Mouse (Mus musculus) cerebellum, adult 2 months (tissue): ENCODE data around the gene Pde10a. TPM values are rescaled to one million over a fixed set of nuclear protein-coding genes. Genes with fewer than 3 reads are reported as not detected.
A peak's percentile ranks its signal among the peaks of the same experiment; 100 is the strongest.

Experiments
- DNase-seq, 2 experiments: peaks; one replicate each; pipeline ENCODE4 v3.0.0; 2021
- H3K27ac ChIP-seq: fragments of 200-500 bp; 2 replicates; pipeline ENCODE4 v1.5.1; 2012; ENCODE audit warnings: low read length, control low read depth, inconsistent platforms; ENCODE audit not compliant: insufficient read depth
- H3K27me3 ChIP-seq: fragments of 200-500 bp; 2 replicates; pipeline ENCODE4 v1.6.1; 2012; ENCODE audit warnings: inconsistent platforms, mild to moderate bottlenecking, low read length, moderate library complexity; ENCODE audit not compliant: control insufficient read depth, insufficient read depth
- H3K4me1 ChIP-seq: fragments of 200-500 bp; 2 replicates; pipeline ENCODE4 v1.6.1; 2011; ENCODE audit warnings: low read length; ENCODE audit not compliant: control insufficient read depth, insufficient read depth
- H3K4me3 ChIP-seq: fragments of 200-500 bp; replicated peaks from 2 replicates; pipeline ENCODE3; 2011; ENCODE audit warnings: mild to moderate bottlenecking, low read depth, low read length, control low read depth; ENCODE audit not compliant: insufficient read depth
- CTCF ChIP-seq: fragments of 200-500 bp; IDR thresholded peaks from 2 replicates; pipeline ENCODE4 v1.5.1; 2011; ENCODE audit warnings: low read depth, mild to moderate bottlenecking, control low read depth, low read length, moderate library complexity, borderline replicate concordance; ENCODE audit not compliant: insufficient read depth
- POLR2A ChIP-seq: fragments of 200-500 bp; IDR thresholded peaks from 2 replicates; pipeline ENCODE4 v1.6.1; 2011; ENCODE audit warnings: low read length, control low read depth, borderline replicate concordance; ENCODE audit not compliant: insufficient read depth
- WGBS: fragments of 180-500 bp; shearing (Covaris S2); methylation state at CpG from one replicate; pipeline ENCODE4 v1.1.7; 2018; 5-methylcytosine and 5-hydroxymethylcytosine counted together
- polyA plus RNA-seq: library from polyadenylated mRNA; depleted of rRNA; stranded (reverse); fragments of >200 nt; gene quantifications from 2 replicates; pipeline ENCODE4 v1.2.3, GENCODE M21; 2012

Gene Pde10a
- polyA plus RNA-seq, 1 experiment: 40.9 TPM

GRCm38 (mm10) chr17:8983576-8983975, 458.4 kb downstream of the Pde10a start:
- peaks cover 13% of the 10 kb centered on the region for H3K4me1 ChIP-seq
- no peaks in the 10 kb centered on the region for H3K27me3 ChIP-seq
- WGBS: 58% methylated on average over 2 of the region's 2 CpGs
- H3K27ac ChIP-seq: no peak overlapping the region
- no peak overlapping the region for H3K4me3 ChIP-seq
- TF ChIP-seq CTCF (no peak), POLR2A (no peak)
- no peak for DNase-seq

- Histone ChIP-seq H3K4me1 (peaks cover 13% of the 10 kb centered on the region), H3K4me3 (no peak overlapping the region), H3K27me3 (no peaks in the 10 kb centered on the region), H3K27ac (no peak overlapping the region)
- WGBS: 6% methylated on average over 5 of the region's 5 CpGs
- peak; percentile 64 to 79 for DNase-seq
- TF ChIP-seq POLR2A: no peak
- TF ChIP-seq CTCF: no peak
These were observed 460.5 kb downstream of the Pde10a start for GRCm38 (mm10) chr17:8985714-8986113.

- no peak overlapping the region for H3K27ac ChIP-seq
- TF ChIP-seq POLR2A: no peak
- no peak for TF ChIP-seq CTCF
- H3K4me1 ChIP-seq: peaks cover 13% of the 10 kb centered on the region
- no peak overlapping the region for H3K4me3 ChIP-seq
- WGBS: 24% methylated on average over 2 of the region's 2 CpGs
- no peaks in the 10 kb centered on the region for H3K27me3 ChIP-seq
- peak in 1 of 2 experiments; percentile 53 for DNase-seq
These were observed 461.4 kb downstream of the Pde10a start for GRCm38 (mm10) chr17:8986551-8986950.

- WGBS: 70% methylated on average over 5 of the region's 5 CpGs
- Histone ChIP-seq H3K4me3 (no peak overlapping the region), H3K27me3 (no peaks in the 10 kb centered on the region), H3K4me1 (peaks cover 13% of the 10 kb centered on the region), H3K27ac (no peak overlapping the region)
- peak in 1 of 2 experiments; percentile 18 for DNase-seq
- no peak for TF ChIP-seq POLR2A
- no peak for TF ChIP-seq CTCF
These were observed 462.2 kb downstream of the Pde10a start for GRCm38 (mm10) chr17:8987369-8987768.

GRCm38 (mm10) chr17:8988119-8988807, 463.1 kb downstream of the Pde10a start, which contains the start of gene 1700010I14Rik:
Gene 1700010I14Rik, plus strand, starts transcription at chr17:8988333.
- peak; percentile 60 to 61 for DNase-seq
- Histone ChIP-seq H3K27me3 (no peaks in the 10 kb centered on the region), H3K4me3 (no peak within 1 kb of the TSS), H3K4me1 (peaks cover 13% of the 10 kb centered on the region), H3K27ac (no peak within 1 kb of the TSS)
- 17% methylated on average over 13 of the region's 13 CpGs for WGBS
- TF ChIP-seq CTCF (peak; percentile 28; the same call in 1 of the 2 replicates), POLR2A (no peak)

- no peak overlapping the region for H3K4me3 ChIP-seq
- WGBS: 48% methylated on average over 8 of the region's 8 CpGs
- H3K27ac ChIP-seq: no peak overlapping the region
- H3K4me1 ChIP-seq: peaks cover 7% of the 10 kb centered on the region; the same call in 1 of the 2 replicates
- no peak; the same call in 1 of the 2 replicates for TF ChIP-seq CTCF
- no peak for TF ChIP-seq POLR2A
- DNase-seq: no peak
- no peaks in the 10 kb centered on the region for H3K27me3 ChIP-seq
These were observed 466.0 kb downstream of the Pde10a start for GRCm38 (mm10) chr17:8991160-8991559.

GRCm38 (mm10) chr17:8995344-8995743, 470.2 kb downstream of the Pde10a start:
- Histone ChIP-seq H3K4me3 (no peak overlapping the region), H3K27ac (no peak overlapping the region), H3K27me3 (no peaks in the 10 kb centered on the region), H3K4me1 (no peaks in the 10 kb centered on the region)
- WGBS: 60% methylated on average over 1 of the region's 1 CpGs
- TF ChIP-seq CTCF (no peak), POLR2A (no peak)
- no peak for DNase-seq

GRCm38 (mm10) chr17:9002438-9002837, 477.3 kb downstream of the Pde10a start:
- TF ChIP-seq POLR2A: no peak
- no peak for TF ChIP-seq CTCF
- Histone ChIP-seq H3K4me3 (no peak overlapping the region), H3K27ac (no peak overlapping the region), H3K4me1 (no peaks in the 10 kb centered on the region), H3K27me3 (no peaks in the 10 kb centered on the region)
- WGBS: 81% methylated on average over 4 of the region's 4 CpGs
- no peak for DNase-seq
